23 mouse cellular contexts compared by ENCODE assay signal in the genomic region with DNA sequence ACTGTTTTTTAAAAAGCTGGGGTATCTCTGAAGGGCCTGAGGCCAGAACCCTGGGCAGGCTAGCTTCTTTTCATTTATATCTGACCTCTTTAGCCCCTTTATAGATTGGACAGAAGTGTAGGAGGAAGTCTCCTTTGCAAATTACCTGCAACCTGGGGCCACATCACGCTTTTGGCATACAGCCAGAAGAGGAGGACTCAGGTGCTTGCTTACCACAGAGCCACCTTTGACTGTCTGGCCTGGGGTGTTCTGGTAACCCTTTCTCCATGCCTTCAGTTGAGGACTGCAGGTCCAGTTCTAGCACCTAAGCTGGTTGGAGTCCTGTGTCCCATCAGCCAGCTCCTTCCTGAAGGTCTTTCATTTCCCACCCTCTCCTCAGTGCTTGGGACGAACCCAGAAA. TPM values are rescaled to one million over a fixed set of nuclear protein-coding genes. Genes with fewer than 3 reads are reported as not detected.
DNase-seq lines count a peak whose midpoint lies in the region; ATAC-seq and TF ChIP-seq lines count a peak whose summit lies in the region.
"Had no signal": no experiment of that assay in that cellular context is flagged by ENCODE, and none has a peak within 500 bp of the region (broad histone marks: within the 10 kb centered on the region; RNA-seq: fewer than 3 reads in every experiment).

No protein-coding gene starts in this region.

- H3K9me3 ChIP-seq in lung, embryonic 16.5 days (ENCODE audit: control insufficient read depth, low read length), result no peaks in the 10 kb centered on the region
- no peaks in the 10 kb centered on the region for H3K9me3 ChIP-seq in lung, postnatal 0 days (ENCODE audit: low read length)
- H3K9me3 ChIP-seq in intestine, embryonic 16.5 days (ENCODE audit: control insufficient read depth, low read length), result no peaks in the 10 kb centered on the region
- no peaks in the 10 kb centered on the region for H3K9me3 ChIP-seq in stomach, embryonic 14.5 days (ENCODE audit: control insufficient read depth, low read depth, low read length)
- H3K9me3 ChIP-seq: forebrain, embryonic 10.5 days; limb, embryonic 15.5 days had no signal

- no peak overlapping the region for H3K4me3 ChIP-seq in kidney, adult 2 months (ENCODE audit: insufficient read depth, low read depth, low read length)
- no peak overlapping the region for H3K4me3 ChIP-seq in lung, embryonic 16.5 days (ENCODE audit: low read length)
- H3K4me3 ChIP-seq in lung, postnatal 0 days (ENCODE audit: low read depth, low read length), result no peak overlapping the region
- H3K4me3 ChIP-seq in intestine, embryonic 16.5 days (ENCODE audit: low read length), result no peak overlapping the region
- no peak overlapping the region for H3K4me3 ChIP-seq in stomach, embryonic 14.5 days (ENCODE audit: low read depth, low read length)
- H3K4me3 ChIP-seq in heart, adult 2 months, result no peak overlapping the region
- H3K4me3 ChIP-seq: forebrain, embryonic 10.5 days; limb, embryonic 15.5 days had no signal

- ATAC-seq in lung, embryonic 16.5 days (ENCODE audit: low read depth), result no peak
- no peak for ATAC-seq in lung, postnatal 0 days
- peak; percentile 17; the same call in 1 of the 2 replicates for ATAC-seq in intestine, embryonic 16.5 days
- no peak for ATAC-seq in stomach, embryonic 14.5 days (ENCODE audit: insufficient number of reproducible peaks, insufficient read depth, low FRiP score, low read depth)
- ATAC-seq: inflammation-experienced regulatory T-cells, adult 6 months had no signal

- no peak for TF ChIP-seq CTCF in kidney, adult 2 months (conservative IDR thresholded peaks at IDR 0.05; ENCODE audit: insufficient read depth, insufficient read length, low read depth, low read length)
- TF ChIP-seq CTCF in lung, postnatal 0 days (IDR thresholded peaks at IDR 0.05), result no peak
- no peak for TF ChIP-seq CTCF in heart, adult 2 months (IDR thresholded peaks at IDR 0.05)

- DNase-seq in kidney, adult 2 months, result peak; percentile 39
- no peak for DNase-seq in kidney, adult 9 months
- DNase-seq in lung, postnatal 0 days (ENCODE audit: low spot score), result no peak
- no peak for DNase-seq in heart, adult 2 months
- no peak for DNase-seq in spleen, adult 12 weeks (ENCODE audit: low spot score)
- DNase-seq: adrenal gland, postnatal 25 days; cerebellum, adult 9-10 months; gastrocnemius, postnatal 25 days; heart, adult 18-20 months; heart, postnatal 36 days; kidney, postnatal 25 days; layer of hippocampus, postnatal 36 days; lung, adult 18-20 months; thymus, postnatal 25 days had no signal

- H3K36me3 ChIP-seq in kidney, adult 2 months (ENCODE audit: control insufficient read depth, insufficient read depth, low read length), result no peaks in the 10 kb centered on the region
- no peaks in the 10 kb centered on the region; the same call in 1 of the 2 replicates for H3K36me3 ChIP-seq in lung, embryonic 16.5 days (ENCODE audit: control insufficient read depth, insufficient read depth, low read length)
- H3K36me3 ChIP-seq in lung, postnatal 0 days (ENCODE audit: insufficient read depth, low read length), result peaks cover 2% of the 10 kb centered on the region; the same call in 1 of the 2 replicates
- no peaks in the 10 kb centered on the region for H3K36me3 ChIP-seq in intestine, embryonic 16.5 days (ENCODE audit: control insufficient read depth, insufficient read depth, low read length)
- H3K36me3 ChIP-seq in stomach, embryonic 14.5 days (ENCODE audit: control insufficient read depth, insufficient read depth, low read length), result peaks cover 5% of the 10 kb centered on the region
- H3K36me3 ChIP-seq in heart, adult 2 months (ENCODE audit: control insufficient read depth, insufficient read depth, low read length), result no peaks in the 10 kb centered on the region

- H3K79me2 ChIP-seq in heart, adult 2 months (replicated peaks; ENCODE audit: control insufficient read depth, insufficient read depth, low read length), result no peaks in the 10 kb centered on the region

- TF ChIP-seq POLR2A in kidney, adult 2 months (IDR thresholded peaks at IDR 0.05; ENCODE audit: low read depth, low read length), result no peak
- no peak for TF ChIP-seq POLR2A in heart, adult 2 months (IDR thresholded peaks at IDR 0.05; ENCODE audit: insufficient read depth, low read depth, low read length)

- H3K27me3 ChIP-seq in kidney, adult 2 months (replicated peaks; ENCODE audit: control insufficient read depth, insufficient read depth, low read length), result no peaks in the 10 kb centered on the region
- H3K27me3 ChIP-seq in lung, embryonic 16.5 days (ENCODE audit: control insufficient read depth, insufficient read depth, low read depth, low read length), result no peaks in the 10 kb centered on the region
- H3K27me3 ChIP-seq in lung, postnatal 0 days (replicated peaks; ENCODE audit: insufficient read depth, low read length), result no peaks in the 10 kb centered on the region
- H3K27me3 ChIP-seq in intestine, embryonic 16.5 days (replicated peaks; ENCODE audit: control insufficient read depth, insufficient read depth, low read length), result no peaks in the 10 kb centered on the region
- no peaks in the 10 kb centered on the region for H3K27me3 ChIP-seq in stomach, embryonic 14.5 days (ENCODE audit: control insufficient read depth, insufficient read depth, low read length)
- no peaks in the 10 kb centered on the region for H3K27me3 ChIP-seq in heart, adult 2 months (ENCODE audit: control insufficient read depth, insufficient read depth, low read length)
- H3K27me3 ChIP-seq: limb, embryonic 15.5 days had no signal

- H3K27ac ChIP-seq in kidney, adult 2 months (ENCODE audit: insufficient read depth, low read depth, low read length), result no peak overlapping the region
- H3K27ac ChIP-seq in lung, embryonic 16.5 days (ENCODE audit: low read length), result peak overlapping the region; percentile 13; the same call in 1 of the 2 replicates
- no peak overlapping the region for H3K27ac ChIP-seq in lung, postnatal 0 days (ENCODE audit: low read length)
- H3K27ac ChIP-seq in intestine, embryonic 16.5 days (ENCODE audit: low read length), result peak overlapping the region; percentile 85
- peak overlapping the region; percentile 44; the same call in 1 of the 2 replicates for H3K27ac ChIP-seq in stomach, embryonic 14.5 days (ENCODE audit: low read length)
- H3K27ac ChIP-seq in heart, adult 2 months, result no peak overlapping the region
- H3K27ac ChIP-seq: hindbrain, embryonic 14.5 days had no signal

- 68% methylated on average over 2 of the region's 2 CpGs for WGBS in kidney, adult 2 months
- 38% methylated on average over 2 of the region's 2 CpGs for WGBS in lung, embryonic 16.5 days
- 50% methylated on average over 2 of the region's 2 CpGs for WGBS in lung, postnatal 0 days
- 50% methylated on average over 2 of the region's 2 CpGs for WGBS in intestine, embryonic 16.5 days
- 79% methylated on average over 2 of the region's 2 CpGs for WGBS in stomach, embryonic 14.5 days
- WGBS in heart, adult 2 months, result 88% methylated on average over 2 of the region's 2 CpGs

- intact Hi-C loops in heart, adult 2 months (cut with DNase I), result no loop called here

- H3K9ac ChIP-seq in lung, embryonic 16.5 days (ENCODE audit: low read length), result no peak overlapping the region
- H3K9ac ChIP-seq in lung, postnatal 0 days (replicated peaks; ENCODE audit: low read depth), result no peak overlapping the region
- peak overlapping the region; percentile 49 for H3K9ac ChIP-seq in intestine, embryonic 16.5 days (ENCODE audit: low read depth, low read length)
- 0 out of 2 replicates have a peak overlapping the region, but pooled peaks have one; percentile 3 for H3K9ac ChIP-seq in stomach, embryonic 14.5 days (replicated peaks; ENCODE audit: low read depth, low read length)
- no peak overlapping the region for H3K9ac ChIP-seq in heart, adult 2 months (ENCODE audit: low read depth, low read length)
- H3K9ac ChIP-seq: hindbrain, embryonic 14.5 days; limb, embryonic 15.5 days had no signal

- no peak for TF ChIP-seq EP300 in lung, postnatal 0 days (IDR thresholded peaks at IDR 0.05)
- no peak for TF ChIP-seq EP300 in heart, adult 2 months (IDR thresholded peaks at IDR 0.05; ENCODE audit: insufficient read depth, low read depth, low read length)

- peaks cover 10% of the 10 kb centered on the region; the same call in 1 of the 2 replicates for H3K4me1 ChIP-seq in kidney, adult 2 months (ENCODE audit: control insufficient read depth, insufficient read depth, low read length)
- H3K4me1 ChIP-seq in lung, embryonic 16.5 days (replicated peaks; ENCODE audit: control insufficient read depth, insufficient read depth, low read length), result peaks cover 32% of the 10 kb centered on the region
- peaks cover 9% of the 10 kb centered on the region; the same call in 1 of the 2 replicates for H3K4me1 ChIP-seq in lung, postnatal 0 days (ENCODE audit: insufficient read depth, low read depth, low read length)
- H3K4me1 ChIP-seq in intestine, embryonic 16.5 days (ENCODE audit: control insufficient read depth, insufficient read depth, low read length), result peaks cover 49% of the 10 kb centered on the region
- peaks cover 40% of the 10 kb centered on the region for H3K4me1 ChIP-seq in stomach, embryonic 14.5 days (ENCODE audit: control insufficient read depth, insufficient read depth, low read length)
- peaks cover 3% of the 10 kb centered on the region; the same call in 1 of the 2 replicates for H3K4me1 ChIP-seq in heart, adult 2 months (ENCODE audit: control insufficient read depth, insufficient read depth, low read length)

- no peak overlapping the region for H3K4me2 ChIP-seq in lung, embryonic 16.5 days (ENCODE audit: low read depth, low read length)
- no peak overlapping the region for H3K4me2 ChIP-seq in lung, postnatal 0 days (replicated peaks; ENCODE audit: low read depth, low read length)
- H3K4me2 ChIP-seq in intestine, embryonic 16.5 days (ENCODE audit: low read depth, low read length), result no peak overlapping the region
- H3K4me2 ChIP-seq in stomach, embryonic 14.5 days (replicated peaks; ENCODE audit: low read depth, low read length), result no peak overlapping the region
- H3K4me2 ChIP-seq: hindbrain, embryonic 14.5 days; limb, embryonic 15.5 days; midbrain, embryonic 11.5 days had no signal

RNA-seq across cellular contexts. Expression of a gene that starts 4.0 kb away (rescaled TPM):
- 157 and 166 TPM in 2 replicates for polyA plus RNA-seq in kidney, adult 2 months (2012; rRNA removed)
- polyA plus RNA-seq in lung, embryonic 16.5 days (2015; fragmentation: Nextera tagmentation; extraction: Ambion mirVana), result 156 and 170 TPM in 2 replicates
- polyA plus RNA-seq in lung, postnatal 0 days (2015; fragmentation: Nextera tagmentation; extraction: Ambion mirVana), result 102 and 112 TPM in 2 replicates
- 159 and 174 TPM in 2 replicates for polyA plus RNA-seq in intestine, embryonic 16.5 days (2015; fragmentation: Nextera tagmentation; extraction: Ambion mirVana)
- 152 and 165 TPM in 2 replicates for polyA plus RNA-seq in stomach, embryonic 14.5 days (2014; fragmentation: Nextera tagmentation; extraction: Ambion mirVana)
- total RNA-seq in heart, adult 2 months (2021), result 10 to 100 TPM; 26.4 to 34.2 TPM
- polyA plus RNA-seq in heart, adult 2 months (2012; rRNA removed), result 51.4 and 53.0 TPM in 2 replicates

RNA-seq across cellular contexts. Expression of a gene that starts 4.2 kb away (rescaled TPM):
- 17.5 and 19.5 TPM in 2 replicates for polyA plus RNA-seq in kidney, adult 2 months (2012; rRNA removed)
- polyA plus RNA-seq in lung, embryonic 16.5 days (2015; fragmentation: Nextera tagmentation; extraction: Ambion mirVana), result 58.2 and 63.9 TPM in 2 replicates
- polyA plus RNA-seq in lung, postnatal 0 days (2015; fragmentation: Nextera tagmentation; extraction: Ambion mirVana), result 37.3 and 41.4 TPM in 2 replicates
- 43.0 and 44.4 TPM in 2 replicates for polyA plus RNA-seq in intestine, embryonic 16.5 days (2015; fragmentation: Nextera tagmentation; extraction: Ambion mirVana)
- 48.6 and 55.2 TPM in 2 replicates for polyA plus RNA-seq in stomach, embryonic 14.5 days (2014; fragmentation: Nextera tagmentation; extraction: Ambion mirVana)
- 1 to 10 TPM; 4.2 to 4.5 TPM for total RNA-seq in heart, adult 2 months (2021)
- polyA plus RNA-seq in heart, adult 2 months (2012; rRNA removed), result 12.5 and 12.7 TPM in 2 replicates

RNA-seq across cellular contexts. Expression of a gene that starts 11.7 kb away (rescaled TPM):
- 14.5 and 17.0 TPM in 2 replicates for polyA plus RNA-seq in kidney, adult 2 months (2012; rRNA removed)
- 53.5 and 54.2 TPM in 2 replicates for polyA plus RNA-seq in lung, embryonic 16.5 days (2015; fragmentation: Nextera tagmentation; extraction: Ambion mirVana)
- 56.0 and 61.9 TPM in 2 replicates for polyA plus RNA-seq in lung, postnatal 0 days (2015; fragmentation: Nextera tagmentation; extraction: Ambion mirVana)
- 30.4 and 31.2 TPM in 2 replicates for polyA plus RNA-seq in intestine, embryonic 16.5 days (2015; fragmentation: Nextera tagmentation; extraction: Ambion mirVana)
- 11.1 and 11.7 TPM in 2 replicates for polyA plus RNA-seq in stomach, embryonic 14.5 days (2014; fragmentation: Nextera tagmentation; extraction: Ambion mirVana)
- under 1 TPM; 0.70 to 0.99 TPM for total RNA-seq in heart, adult 2 months (2021)
- 3.3 and 4.6 TPM in 2 replicates for polyA plus RNA-seq in heart, adult 2 months (2012; rRNA removed)
- polyA plus RNA-seq: inflammation-experienced regulatory T-cells, adult 6 months had no signal

RNA-seq across cellular contexts. Expression of a gene that starts 17.5 kb away (rescaled TPM):
- 910 and 990 TPM in 2 replicates for polyA plus RNA-seq in kidney, adult 2 months (2012; rRNA removed)
- polyA plus RNA-seq in lung, embryonic 16.5 days (2015; fragmentation: Nextera tagmentation; extraction: Ambion mirVana), result 69.5 and 92.2 TPM in 2 replicates
- polyA plus RNA-seq in lung, postnatal 0 days (2015; fragmentation: Nextera tagmentation; extraction: Ambion mirVana), result 344 and 430 TPM in 2 replicates
- 56.0 and 65.0 TPM in 2 replicates for polyA plus RNA-seq in intestine, embryonic 16.5 days (2015; fragmentation: Nextera tagmentation; extraction: Ambion mirVana)
- polyA plus RNA-seq in stomach, embryonic 14.5 days (2014; fragmentation: Nextera tagmentation; extraction: Ambion mirVana), result 33.2 TPM in 2 replicates
- 10 to 100 TPM; 12.1 to 12.9 TPM for total RNA-seq in heart, adult 2 months (2021)
- 32.0 and 35.5 TPM in 2 replicates for polyA plus RNA-seq in heart, adult 2 months (2012; rRNA removed)

RNA-seq across cellular contexts. Expression of a gene that starts 22.4 kb away (rescaled TPM):
- 31.3 and 45.3 TPM in 2 replicates for polyA plus RNA-seq in kidney, adult 2 months (2012; rRNA removed)
- 194 and 348 TPM in 2 replicates for polyA plus RNA-seq in lung, embryonic 16.5 days (2015; fragmentation: Nextera tagmentation; extraction: Ambion mirVana)
- polyA plus RNA-seq in lung, postnatal 0 days (2015; fragmentation: Nextera tagmentation; extraction: Ambion mirVana), result 4,475 and 4,528 TPM in 2 replicates
- 1.7 and 2.3 TPM in 2 replicates for polyA plus RNA-seq in intestine, embryonic 16.5 days (2015; fragmentation: Nextera tagmentation; extraction: Ambion mirVana)
- polyA plus RNA-seq in stomach, embryonic 14.5 days (2014; fragmentation: Nextera tagmentation; extraction: Ambion mirVana), result 36.9 and 46.6 TPM in 2 replicates
- total RNA-seq in heart, adult 2 months (2021), result 10 to 100 TPM; 17.7 to 19.4 TPM
- polyA plus RNA-seq in heart, adult 2 months (2012; rRNA removed), result 42.3 and 379 TPM in 2 replicates
- total RNA-seq: ES-E14 had no signal
- polyA plus RNA-seq: inflammation-experienced regulatory T-cells, adult 6 months had no signal

Comparison
In these comparisons a context has a peak if more than half of its experiments do, and no peak if none do; other contexts are left out.
1. H3K27ac ChIP-seq: peak in lung, embryonic 16.5 days (single experiment), intestine, embryonic 16.5 days (single experiment) and stomach, embryonic 14.5 days (single experiment); none in kidney, adult 2 months (single experiment), lung, postnatal 0 days (single experiment) and heart, adult 2 months (single experiment).
2. H3K9ac ChIP-seq: peak in intestine, embryonic 16.5 days (single experiment) and stomach, embryonic 14.5 days (single experiment); none in lung, embryonic 16.5 days (single experiment), lung, postnatal 0 days (single experiment) and heart, adult 2 months (single experiment).